Comparison of ENCODE assay signal across 9 mouse cellular contexts in the genomic region with DNA sequence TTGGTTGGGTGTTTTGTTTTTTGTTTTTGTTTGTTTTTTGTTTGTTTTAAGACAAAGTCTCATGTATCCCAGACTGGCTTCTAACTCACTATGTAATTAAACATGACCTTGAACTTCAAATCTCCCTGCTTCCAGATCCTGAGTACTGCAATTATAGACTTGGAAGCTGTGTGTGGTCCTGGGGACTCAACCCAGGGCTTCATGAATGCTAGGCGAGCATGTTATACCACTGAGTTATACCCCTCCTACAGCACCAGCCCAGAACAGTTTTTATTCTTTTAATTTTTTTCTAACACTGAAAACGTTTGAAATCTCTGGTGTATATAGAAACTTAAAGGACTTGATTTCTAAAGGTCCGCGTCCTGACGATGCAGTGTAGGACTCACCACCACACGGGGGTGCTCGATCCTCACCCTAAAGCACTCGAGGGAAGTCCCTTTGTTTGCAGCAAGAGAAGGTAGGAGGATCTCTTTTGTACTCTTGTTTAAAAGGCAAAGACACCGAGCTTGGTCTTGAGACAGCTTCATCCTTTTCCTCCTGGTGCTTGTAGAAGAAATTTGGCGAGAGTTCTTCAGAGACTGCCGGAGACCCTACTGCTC.
A peak's percentile ranks its signal among the peaks of the same experiment; 100 is the strongest.
DNase-seq lines count a peak whose midpoint lies in the region; ATAC-seq and TF ChIP-seq lines count a peak whose summit lies in the region.
"Had no signal": no experiment of that assay in that cellular context is flagged by ENCODE, and none has a peak within 500 bp of the region (broad histone marks: within the 10 kb centered on the region; RNA-seq: fewer than 3 reads in every experiment).

No protein-coding gene starts in this region.

- no peak overlapping the region for H3K9ac ChIP-seq in forebrain, embryonic 14.5 days (ENCODE audit: low read length)
- no peak overlapping the region for H3K9ac ChIP-seq in lung, postnatal 0 days (replicated peaks; ENCODE audit: low read depth)
- H3K9ac ChIP-seq: lung, embryonic 15.5 days had no signal

- no peak overlapping the region for H3K4me2 ChIP-seq in forebrain, embryonic 14.5 days (ENCODE audit: low read length)
- no peak overlapping the region for H3K4me2 ChIP-seq in lung, postnatal 0 days (replicated peaks; ENCODE audit: low read depth, low read length)
- H3K4me2 ChIP-seq: lung, embryonic 15.5 days had no signal

- peaks cover 13% of the 10 kb centered on the region for H3K36me3 ChIP-seq in G1E (replicated peaks)
- no peaks in the 10 kb centered on the region for H3K36me3 ChIP-seq in forebrain, embryonic 14.5 days (ENCODE audit: control insufficient read depth, insufficient read depth, low read length)
- H3K36me3 ChIP-seq in lung, postnatal 0 days (ENCODE audit: insufficient read depth, low read length), result no peaks in the 10 kb centered on the region
- H3K36me3 ChIP-seq: lung, embryonic 15.5 days had no signal

- no peak overlapping the region for H3K4me3 ChIP-seq in G1E (ENCODE audit: low read depth, low read length)
- no peak overlapping the region for H3K4me3 ChIP-seq in forebrain, embryonic 14.5 days (ENCODE audit: low read depth, low read length)
- no peak overlapping the region for H3K4me3 ChIP-seq in lung, postnatal 0 days (ENCODE audit: low read depth, low read length)
- H3K4me3 ChIP-seq: lung, embryonic 15.5 days had no signal

- H3K27me3 ChIP-seq in G1E (ENCODE audit: insufficient read depth, low read length), result peaks cover 9% of the 10 kb centered on the region; the same call in 1 of the 2 replicates
- H3K27me3 ChIP-seq in forebrain, embryonic 14.5 days (replicated peaks; ENCODE audit: control insufficient read depth, insufficient read depth, low read length), result no peaks in the 10 kb centered on the region
- no peaks in the 10 kb centered on the region for H3K27me3 ChIP-seq in lung, postnatal 0 days (replicated peaks; ENCODE audit: insufficient read depth, low read length)
- H3K27me3 ChIP-seq: lung, embryonic 15.5 days had no signal

- TF ChIP-seq CTCF in G1E (IDR thresholded peaks at IDR 0.05; ENCODE audit: low read depth, low read length), result peak; percentile 28; the same call in 1 of the 2 replicates
- peak; percentile 96 for TF ChIP-seq CTCF in lung, postnatal 0 days (IDR thresholded peaks at IDR 0.05)

- intact Hi-C loops in heart, postnatal 25 days (cut with DNase I), result loop anchor here (1.0 to 10.0 kb wide), 5 partner anchors 96 to 665 kb away; a partner anchor contains a TSS

- no peak for TF ChIP-seq EP300 in lung, postnatal 0 days (IDR thresholded peaks at IDR 0.05)

- no peak overlapping the region for H3K27ac ChIP-seq in forebrain, embryonic 14.5 days (ENCODE audit: low read depth, low read length)
- H3K27ac ChIP-seq in lung, postnatal 0 days (ENCODE audit: low read length), result no peak overlapping the region
- H3K27ac ChIP-seq: lung, embryonic 15.5 days had no signal

- H3K9me3 ChIP-seq in G1E (replicated peaks), result no peaks in the 10 kb centered on the region
- no peaks in the 10 kb centered on the region for H3K9me3 ChIP-seq in forebrain, embryonic 14.5 days (replicated peaks; ENCODE audit: control insufficient read depth, low read length)
- H3K9me3 ChIP-seq in lung, postnatal 0 days (ENCODE audit: low read length), result no peaks in the 10 kb centered on the region
- H3K9me3 ChIP-seq: lung, embryonic 15.5 days had no signal

- ATAC-seq in G1E (ENCODE audit: extremely low read depth, insufficient number of reproducible peaks, low FRiP score, poor library complexity, severe bottlenecking), result peak; percentile 41; the same call in 1 of the 2 replicates
- ATAC-seq in forebrain, embryonic 14.5 days, result peak; percentile 90
- peak; percentile 72 for ATAC-seq in lung, postnatal 0 days

- H3K4me1 ChIP-seq in G1E (ENCODE audit: insufficient read depth, low read depth, low read length), result peaks cover 23% of the 10 kb centered on the region
- no peaks in the 10 kb centered on the region for H3K4me1 ChIP-seq in forebrain, embryonic 14.5 days (ENCODE audit: control insufficient read depth, insufficient read depth, low read length)
- 0 out of 2 replicates have a peak, but pooled peaks cover 3% of the 10 kb centered on the region for H3K4me1 ChIP-seq in lung, postnatal 0 days (ENCODE audit: insufficient read depth, low read depth, low read length)
- H3K4me1 ChIP-seq: lung, embryonic 15.5 days had no signal

- DNase-seq in G1E (ENCODE audit: low spot score), result peak; percentile 47
- peak; percentile 53 for DNase-seq in c-Kit-positive CD71-positive TER-119-positive erythroid progenitor cells, embryonic 14.5 days (ENCODE audit: low spot score)
- DNase-seq in forebrain, embryonic 14.5 days (ENCODE audit: low spot score), result peak; percentile 93
- peak; percentile 47 for DNase-seq in heart, postnatal 25 days (ENCODE audit: low spot score)
- peak; percentile 84 for DNase-seq in layer of hippocampus, adult 11-12 months (ENCODE audit: low spot score)
- peak; percentile 92 for DNase-seq in lung, postnatal 0 days (ENCODE audit: low spot score)
- DNase-seq in ovary, postnatal 36 days (ENCODE audit: low spot score), result peak; percentile 76
- DNase-seq in thymus, postnatal 14 days, result peak; percentile 82

- 9% methylated on average over 11 of the region's 11 CpGs for WGBS in forebrain, embryonic 14.5 days
- WGBS in lung, postnatal 0 days, result 10% methylated on average over 11 of the region's 11 CpGs
